Mouse (Mus musculus) intestine, postnatal 0 days (tissue): ENCODE results near the gene Fam20b. TPM values are rescaled to one million over a fixed set of nuclear protein-coding genes. Genes with fewer than 3 reads are reported as not detected.

Experiments used
- ATAC-seq: fragments of 200-750 bp; cut with Nextera tagmentation; 2 replicates; pipeline ENCODE4 v1.8.0; 2017; ENCODE audit warnings: mild to moderate bottlenecking, moderate TSS enrichment, moderate library complexity
- H3K27ac ChIP-seq: fragments of 300-500 bp; sonication (generic); 2 replicates; pipeline ENCODE4 v1.5.1; 2014; ENCODE audit warnings: mild to moderate bottlenecking, low read depth, low read length, moderate library complexity
- H3K27me3 ChIP-seq: fragments of 300-500 bp; sonication (generic); replicated peaks from 2 replicates; pipeline ENCODE4 v1.6.1; 2014; ENCODE audit warnings: low read length, mixed read lengths; ENCODE audit not compliant: control insufficient read depth, insufficient read depth
- H3K36me3 ChIP-seq: fragments of 300-500 bp; sonication (generic); 2 replicates; pipeline ENCODE4 v1.6.1; 2014; ENCODE audit warnings: mild to moderate bottlenecking, moderate library complexity; ENCODE audit not compliant: control insufficient read depth, insufficient read depth
- H3K4me1 ChIP-seq: fragments of 300-500 bp; sonication (generic); replicated peaks from 2 replicates; pipeline ENCODE4 v1.6.1; 2014; ENCODE audit warnings: antibody characterized with exemption, low read length, mixed read lengths; ENCODE audit not compliant: control insufficient read depth, insufficient read depth
- H3K4me2 ChIP-seq: fragments of 300-500 bp; sonication (generic); replicated peaks from 2 replicates; pipeline ENCODE4 v1.6.1; 2014; ENCODE audit warnings: low read depth, mild to moderate bottlenecking, moderate library complexity
- H3K4me3 ChIP-seq: fragments of 300-500 bp; sonication (generic); 2 replicates; pipeline ENCODE4 v1.5.1; 2014; ENCODE audit warnings: low read depth, low read length
- H3K9ac ChIP-seq: fragments of 300-500 bp; sonication (generic); 2 replicates; pipeline ENCODE4 v1.6.1; 2014; ENCODE audit warnings: mild to moderate bottlenecking, low read depth, low read length
- H3K9me3 ChIP-seq: fragments of 300-500 bp; sonication (generic); 2 replicates; pipeline ENCODE4 v1.6.1; 2016; ENCODE audit warnings: mixed run types; ENCODE audit not compliant: control insufficient read depth
- CTCF ChIP-seq: sonication (generic); IDR thresholded peaks from 2 replicates; pipeline ENCODE4 v1.5.1; 2016; ENCODE audit warnings: low read depth, mild to moderate bottlenecking, control low read depth, antibody characterized with exemption, moderate library complexity
- WGBS: fragments of 180-500 bp; shearing (Covaris S2); extraction: QIAGEN DNeasy Blood & Tissue Kit; methylation state at CpG from one replicate; pipeline ENCODE4 v1.1.7; 2014; 5-methylcytosine and 5-hydroxymethylcytosine counted together
- polyA plus RNA-seq: library from polyadenylated mRNA; unstranded; fragments of >200 nt; fragmentation: Nextera tagmentation; extraction: Ambion mirVana; gene quantifications from 2 replicates; pipeline ENCODE4 v1.2.1, GENCODE M21; 2015

Fam20b gene
- polyA plus RNA-seq, result 35.4 and 36.9 TPM in 2 replicates

GRCm38 (mm10) chr1:156718950-156719805 lies at the start of gene Fam20b:
Gene Fam20b, minus strand, starts transcription at chr1:156719086.
- Histone ChIP-seq H3K36me3 (no peaks in the 10 kb centered on the region), H3K4me3 (peak within 1 kb of the TSS; percentile 95), H3K27ac (peak within 1 kb of the TSS; percentile 99), H3K4me2 (peak within 1 kb of the TSS; percentile 72), H3K4me1 (0 out of 2 replicates have a peak, but pooled peaks cover 3% of the 10 kb centered on the region), H3K9ac (peak within 1 kb of the TSS; percentile 97), H3K27me3 (no peaks in the 10 kb centered on the region), H3K9me3 (no peaks in the 10 kb centered on the region)
- 0 out of 2 replicates have a peak, but pooled peaks have one; percentile 3 for TF ChIP-seq CTCF
- peak; percentile 95 for ATAC-seq
- WGBS, result under 1% methylated on average over 45 of the region's 47 CpGs

GRCm38 (mm10) chr1:156765311-156765710 lies 46.4 kb upstream of the Fam20b start:
- H3K9me3 ChIP-seq, result peaks cover 4% of the 10 kb centered on the region; the same call in 1 of the 2 replicates
- no peak overlapping the region for H3K27ac ChIP-seq
- no peaks in the 10 kb centered on the region for H3K27me3 ChIP-seq
- no peak for TF ChIP-seq CTCF
- no peak overlapping the region for H3K4me3 ChIP-seq
- no peak for ATAC-seq
- H3K4me1 ChIP-seq, result no peaks in the 10 kb centered on the region
- no peaks in the 10 kb centered on the region for H3K36me3 ChIP-seq
- no peak overlapping the region for H3K9ac ChIP-seq
- no peak overlapping the region for H3K4me2 ChIP-seq
- WGBS, result 79% methylated on average over 3 of the region's 3 CpGs

- TF ChIP-seq CTCF, result peak; percentile 41; the same call in 1 of the 2 replicates
- Histone ChIP-seq H3K4me2 (no peak overlapping the region), H3K4me1 (no peaks in the 10 kb centered on the region), H3K36me3 (no peaks in the 10 kb centered on the region), H3K27ac (no peak overlapping the region), H3K27me3 (no peaks in the 10 kb centered on the region), H3K9me3 (peaks cover 4% of the 10 kb centered on the region; the same call in 1 of the 2 replicates), H3K4me3 (no peak overlapping the region), H3K9ac (no peak overlapping the region)
- 71% methylated on average over 6 of the region's 6 CpGs for WGBS
- ATAC-seq, result no peak
Measured at GRCm38 (mm10) chr1:156764584-156764983, 45.7 kb upstream of the Fam20b start.

GRCm38 (mm10) chr1:156763280-156763679 lies 44.4 kb upstream of the Fam20b start:
- Histone ChIP-seq H3K27ac (no peak overlapping the region), H3K4me2 (no peak overlapping the region), H3K4me3 (no peak overlapping the region), H3K4me1 (no peaks in the 10 kb centered on the region), H3K27me3 (no peaks in the 10 kb centered on the region), H3K9me3 (peaks cover 4% of the 10 kb centered on the region; the same call in 1 of the 2 replicates), H3K36me3 (no peaks in the 10 kb centered on the region), H3K9ac (no peak overlapping the region)
- no peak for ATAC-seq
- TF ChIP-seq CTCF, result no peak
- WGBS, result 92% methylated on average over 6 of the region's 6 CpGs

- Histone ChIP-seq H3K36me3 (no peaks in the 10 kb centered on the region), H3K27ac (no peak overlapping the region), H3K9me3 (no peaks in the 10 kb centered on the region), H3K9ac (no peak overlapping the region), H3K4me3 (no peak overlapping the region), H3K4me1 (no peaks in the 10 kb centered on the region), H3K27me3 (no peaks in the 10 kb centered on the region), H3K4me2 (no peak overlapping the region)
- TF ChIP-seq CTCF, result no peak
- no peak for ATAC-seq
- WGBS, result 75% methylated on average over 10 of the region's 10 CpGs
Measured at GRCm38 (mm10) chr1:156761430-156761801, 42.5 kb upstream of the Fam20b start.

GRCm38 (mm10) chr1:156760549-156761429 lies 41.9 kb upstream of the Fam20b start:
- Histone ChIP-seq H3K4me2 (no peak overlapping the region), H3K36me3 (no peaks in the 10 kb centered on the region), H3K27me3 (no peaks in the 10 kb centered on the region), H3K4me3 (no peak overlapping the region), H3K9me3 (no peaks in the 10 kb centered on the region), H3K9ac (no peak overlapping the region), H3K4me1 (no peaks in the 10 kb centered on the region), H3K27ac (no peak overlapping the region)
- 77% methylated on average over 13 of the region's 13 CpGs for WGBS
- ATAC-seq, result no peak
- TF ChIP-seq CTCF, result no peak
